Comparison of ENCODE assay signal across 15 mouse cellular contexts in genomic region chr6:91549621-91550020, GRCm38 (mm10). TPM values are rescaled to one million over a fixed set of nuclear protein-coding genes. Genes with fewer than 3 reads are reported as not detected.
DNase-seq lines count a peak whose midpoint lies in the region; ATAC-seq and TF ChIP-seq lines count a peak whose summit lies in the region.
"Had no signal": no experiment of that assay in that cellular context is flagged by ENCODE, and none has a peak within 500 bp of the region (broad histone marks: within the 10 kb centered on the region; RNA-seq: fewer than 3 reads in every experiment).

No protein-coding gene starts in this region.

- ATAC-seq in neural tube, embryonic 15.5 days (ENCODE audit: low FRiP score), result no peak
- ATAC-seq in embryonic facial prominence, embryonic 14.5 days (ENCODE audit: low read depth), result peak; percentile 57
- no peak for ATAC-seq in activated CD4-positive, CD25-positive, alpha-beta regulatory T cell, adult 4 months
- ATAC-seq: forebrain, postnatal 0 days; Patski had no signal

- H3K4me1 ChIP-seq in neural tube, embryonic 15.5 days, result no peaks in the 10 kb centered on the region
- H3K4me1 ChIP-seq in embryonic facial prominence, embryonic 14.5 days (ENCODE audit: control insufficient read depth, insufficient read depth, low read length), result peaks cover 14% of the 10 kb centered on the region
- H3K4me1 ChIP-seq in lung, adult 2 months (ENCODE audit: control insufficient read depth, insufficient read depth, low read length), result peaks cover 8% of the 10 kb centered on the region; the same call in 1 of the 2 replicates
- H3K4me1 ChIP-seq: hindbrain, embryonic 13.5 days; midbrain, embryonic 12.5 days had no signal

- no peak overlapping the region for H3K9ac ChIP-seq in neural tube, embryonic 15.5 days (replicated peaks)
- H3K9ac ChIP-seq in embryonic facial prominence, embryonic 14.5 days (ENCODE audit: low read depth, low read length), result no peak overlapping the region
- H3K9ac ChIP-seq: forebrain, postnatal 0 days; hindbrain, embryonic 13.5 days; liver, embryonic 14.5 days; midbrain, embryonic 12.5 days had no signal

- no peak for TF ChIP-seq POLR2A in lung, adult 2 months (IDR thresholded peaks at IDR 0.05; ENCODE audit: borderline replicate concordance, extremely low read depth, low read depth, low read length)

- TF ChIP-seq CTCF in lung, adult 2 months (IDR thresholded peaks at IDR 0.05; ENCODE audit: insufficient read depth, low read length), result no peak

- H3K9me3 ChIP-seq in neural tube, embryonic 15.5 days (replicated peaks), result no peaks in the 10 kb centered on the region
- no peaks in the 10 kb centered on the region for H3K9me3 ChIP-seq in embryonic facial prominence, embryonic 14.5 days (ENCODE audit: control insufficient read depth, low read length)
- H3K9me3 ChIP-seq: hindbrain, embryonic 13.5 days; midbrain, embryonic 12.5 days had no signal

- no peak overlapping the region for H3K4me2 ChIP-seq in neural tube, embryonic 15.5 days
- no peak overlapping the region for H3K4me2 ChIP-seq in embryonic facial prominence, embryonic 14.5 days (ENCODE audit: low read depth, low read length)
- H3K4me2 ChIP-seq: hindbrain, embryonic 13.5 days; midbrain, embryonic 12.5 days had no signal

- H3K4me3 ChIP-seq in neural tube, embryonic 15.5 days (replicated peaks), result no peak overlapping the region
- no peak overlapping the region for H3K4me3 ChIP-seq in embryonic facial prominence, embryonic 14.5 days (ENCODE audit: low read depth, low read length)
- H3K4me3 ChIP-seq in lung, adult 2 months (replicated peaks; ENCODE audit: extremely low read depth, low read depth, low read length), result no peak overlapping the region
- H3K4me3 ChIP-seq: hindbrain, embryonic 13.5 days; midbrain, embryonic 12.5 days had no signal

- H3K27me3 ChIP-seq in neural tube, embryonic 15.5 days (replicated peaks), result no peaks in the 10 kb centered on the region
- H3K27me3 ChIP-seq in embryonic facial prominence, embryonic 14.5 days (replicated peaks; ENCODE audit: control insufficient read depth, insufficient read depth, low read length), result no peaks in the 10 kb centered on the region
- H3K27me3 ChIP-seq: midbrain, embryonic 12.5 days; Patski had no signal

- 82% methylated on average over 5 of the region's 5 CpGs for WGBS in neural tube, embryonic 15.5 days
- WGBS in embryonic facial prominence, embryonic 14.5 days, result 29% methylated on average over 5 of the region's 5 CpGs
- WGBS in lung, adult 2 months, result 69% methylated on average over 5 of the region's 5 CpGs

- no peak overlapping the region for H3K27ac ChIP-seq in neural tube, embryonic 15.5 days (replicated peaks)
- peak overlapping the region; percentile 71 for H3K27ac ChIP-seq in embryonic facial prominence, embryonic 14.5 days (replicated peaks; ENCODE audit: low read depth, low read length)
- H3K27ac ChIP-seq: hindbrain, embryonic 13.5 days; liver, embryonic 14.5 days; midbrain, embryonic 12.5 days; stomach, postnatal 0 days had no signal

- no peaks in the 10 kb centered on the region for H3K36me3 ChIP-seq in neural tube, embryonic 15.5 days
- H3K36me3 ChIP-seq in embryonic facial prominence, embryonic 14.5 days (ENCODE audit: control insufficient read depth, insufficient read depth, low read length), result no peaks in the 10 kb centered on the region
- H3K36me3 ChIP-seq: hindbrain, embryonic 13.5 days; midbrain, embryonic 12.5 days had no signal

- DNase-seq in neural tube, embryonic 10.5 days (ENCODE audit: extremely low spot score, low spot score), result peak; percentile 40
- DNase-seq in embryonic facial prominence, embryonic 14.5 days (ENCODE audit: low spot score), result peak; percentile 86
- peak; percentile 35 for DNase-seq in lung, adult 2 months
- no peak for DNase-seq in urinary bladder, postnatal 4 days (ENCODE audit: low spot score in 2 of 2)
- no peak for DNase-seq in urinary bladder, postnatal 25 days (ENCODE audit: low spot score)
- DNase-seq: adrenal gland, adult 8-10 months; forebrain, postnatal 0 days; kidney, adult 11 months had no signal

RNA-seq across cellular contexts. Expression of gene Lsm3, which starts 33.9 kb away (rescaled TPM):
- 147 and 168 TPM in 2 replicates for polyA plus RNA-seq in neural tube, embryonic 15.5 days (2015; fragmentation: Nextera tagmentation; extraction: Ambion mirVana)
- polyA plus RNA-seq in embryonic facial prominence, embryonic 14.5 days (2014; fragmentation: Nextera tagmentation; extraction: Ambion mirVana), result 223 and 228 TPM in 2 replicates
- 7.7 and 10.8 TPM in 2 replicates for polyA plus RNA-seq in lung, adult 2 months (2012; rRNA removed)
- polyA plus RNA-seq in activated CD4-positive, CD25-positive, alpha-beta regulatory T cell, adult 4 months (2017; shearing (Covaris generic)), result 100 to 1,000 TPM; 144 to 175 TPM

RNA-seq across cellular contexts. Expression of gene Xpc, which starts 33.9 kb away (rescaled TPM):
- polyA plus RNA-seq in neural tube, embryonic 15.5 days (2015; fragmentation: Nextera tagmentation; extraction: Ambion mirVana), result 16.5 and 17.4 TPM in 2 replicates
- 12.4 and 15.6 TPM in 2 replicates for polyA plus RNA-seq in embryonic facial prominence, embryonic 14.5 days (2014; fragmentation: Nextera tagmentation; extraction: Ambion mirVana)
- polyA plus RNA-seq in lung, adult 2 months (2012; rRNA removed), result 12.4 and 17.3 TPM in 2 replicates
- polyA plus RNA-seq in activated CD4-positive, CD25-positive, alpha-beta regulatory T cell, adult 4 months (2017; shearing (Covaris generic)), result 10 to 100 TPM; 12.2 to 14.8 TPM

Comparison
In these comparisons a context has a peak if more than half of its experiments do, and no peak if none do; other contexts are left out.
1. DNase-seq: peak in neural tube, embryonic 10.5 days (single experiment), embryonic facial prominence, embryonic 14.5 days (single experiment) and lung, adult 2 months (single experiment); none in urinary bladder, postnatal 4 days (0 of 2) and urinary bladder, postnatal 25 days (single experiment).
2. RNA of gene Lsm3, which starts 33.9 kb away (polyA plus RNA-seq): 223 to 228 TPM in embryonic facial prominence, embryonic 14.5 days, 144 to 175 TPM in activated CD4-positive, CD25-positive, alpha-beta regulatory T cell, adult 4 months and 147 to 168 TPM in neural tube, embryonic 15.5 days; 7.7 to 10.8 TPM in lung, adult 2 months; every median in the first group is over 10 times any median in the second.